Mouse (Mus musculus): ENCODE data around the gene Hip1r. TPM values are rescaled to one million over a fixed set of nuclear protein-coding genes. Genes with fewer than 3 reads are reported as not detected.
A peak's percentile ranks its signal among the peaks of the same experiment; 100 is the strongest.

Gene Hip1r
- total and polyA plus RNA-seq, 3 experiments = 16.6 to 31.6 TPM; not detected in 1

DNA sequence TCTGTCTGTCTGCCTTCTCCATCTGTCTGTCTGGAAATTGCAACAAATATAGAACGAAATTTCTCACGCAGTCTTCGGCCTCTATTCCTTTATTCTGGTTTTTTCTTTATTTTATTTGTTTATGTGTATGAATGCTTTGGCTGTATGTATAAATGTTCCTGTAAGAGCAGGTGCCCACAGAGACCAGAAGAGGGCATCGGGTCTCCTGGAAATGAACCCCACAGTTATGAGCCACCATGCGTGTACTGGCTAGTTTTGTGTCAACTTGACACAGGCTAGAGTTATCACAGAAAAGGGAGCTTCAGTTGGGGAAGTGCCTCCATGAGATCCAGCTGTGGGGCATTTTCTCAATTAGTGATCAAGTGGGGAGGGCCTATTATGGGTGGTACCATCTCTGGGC lies 70.6 kb downstream of the Hip1r start:
- peaks cover 7 to 19% of the 10 kb centered on the region in 2 experiments; a peak in 3 of 4 replicates for H3K4me1 ChIP-seq (ENCODE audit: control insufficient read depth in 1 of 2, insufficient read depth in 2 of 2, low read length in 2 of 2)
- no peak overlapping the region for H3K9ac ChIP-seq (ENCODE audit: control insufficient read depth, low read depth, low read length, poor library complexity, severe bottlenecking)
- H3K9me3 ChIP-seq (replicated peaks; ENCODE audit: insufficient read depth, low read length) = no peaks in the 10 kb centered on the region
- no peak overlapping the region for H3K4me3 ChIP-seq (ENCODE audit: control insufficient read depth in 1 of 2, insufficient read depth in 1 of 2, low read depth in 2 of 2, low read length in 2 of 2)
- no peak for TF ChIP-seq TBP (IDR thresholded peaks at IDR 0.05; ENCODE audit: low read depth, low read length)
- TF ChIP-seq KAT2A (conservative IDR thresholded peaks at IDR 0.05; ENCODE audit: low read depth, low read length) = no peak
- TF ChIP-seq SIN3A (IDR thresholded peaks at IDR 0.05; ENCODE audit: low read length) = no peak
- no peak for TF ChIP-seq HCFC1 (IDR thresholded peaks at IDR 0.05; ENCODE audit: low read depth, low read length)
- TF ChIP-seq CTCF (IDR thresholded peaks at IDR 0.05 in 2 of 3, conservative IDR thresholded peaks at IDR 0.05 in 1 of 3; ENCODE audit: control insufficient read depth in 1 of 3, insufficient read depth in 1 of 3, low read depth in 2 of 3, low read length in 3 of 3, poor library complexity in 1 of 3, severe bottlenecking in 1 of 3) = peak in 2 of 3 experiments; percentile 34 to 35; a peak in 4 of 6 replicates
- no peak for TF ChIP-seq CHD2 (IDR thresholded peaks at IDR 0.05; ENCODE audit: low read length)
- TF ChIP-seq SMC3 (IDR thresholded peaks at IDR 0.05; ENCODE audit: low read depth, low read length) = peak; percentile 38
- TF ChIP-seq USF1 (IDR thresholded peaks at IDR 0.05; ENCODE audit: low read depth, low read length) = no peak
- no peak for TF ChIP-seq MYC (IDR thresholded peaks at IDR 0.05; ENCODE audit: low read depth, low read length)
- TF ChIP-seq MXI1 (IDR thresholded peaks at IDR 0.05; ENCODE audit: low read depth, low read length) = no peak
- TF ChIP-seq TCF12 (IDR thresholded peaks at IDR 0.05; ENCODE audit: low read depth, low read length) = no peak
- no peak for TF ChIP-seq ELF1 (IDR thresholded peaks at IDR 0.05; ENCODE audit: low read depth, low read length)
- TF ChIP-seq JUND (IDR thresholded peaks at IDR 0.05; ENCODE audit: low read depth, low read length) = no peak
- no peak for TF ChIP-seq UBTF (IDR thresholded peaks at IDR 0.05; ENCODE audit: borderline replicate concordance, insufficient read depth, low read depth, low read length)
- no peak for TF ChIP-seq ZC3H11A (IDR thresholded peaks at IDR 0.05; ENCODE audit: low read depth, low read length)
- TF ChIP-seq EP300 (IDR thresholded peaks at IDR 0.05; ENCODE audit: low read depth in 1 of 2, low read length in 2 of 2) = no peak
- no peak for TF ChIP-seq POLR2AphosphoS2 (IDR thresholded peaks at IDR 0.05; ENCODE audit: low read length)
- no peak for TF ChIP-seq MAX (IDR thresholded peaks at IDR 0.05; ENCODE audit: low read length)
- TF ChIP-seq RAD21 (IDR thresholded peaks at IDR 0.05; ENCODE audit: low read depth, low read length) = peak; percentile 7
- TF ChIP-seq NELFE (IDR thresholded peaks at IDR 0.05; ENCODE audit: low read depth, low read length) = no peak
- TF ChIP-seq MEF2A (IDR thresholded peaks at IDR 0.05; ENCODE audit: extremely low read depth, insufficient replicate concordance, low read depth, low read length, poor library complexity, severe bottlenecking) = no peak
- TF ChIP-seq CHD1 (IDR thresholded peaks at IDR 0.05; ENCODE audit: low read depth, low read length) = no peak
- no peak for TF ChIP-seq ZKSCAN1 (IDR thresholded peaks at IDR 0.05; ENCODE audit: low read depth, low read length)
- TF ChIP-seq TAL1 (IDR thresholded peaks at IDR 0.05; ENCODE audit: low read length) = no peak
- TF ChIP-seq GABPA (IDR thresholded peaks at IDR 0.05; ENCODE audit: low read depth, low read length) = no peak
- DNase-seq (ENCODE audit: low read depth, low spot score) = no peak
- no peaks in the 10 kb centered on the region for H3K27me3 ChIP-seq (ENCODE audit: control insufficient read depth in 1 of 2, insufficient read depth in 2 of 2, low read length in 2 of 2)
- H3K27ac ChIP-seq (ENCODE audit: control insufficient read depth, low read depth, low read length) = no peak overlapping the region
- no peaks in the 10 kb centered on the region; the same call in 1 of the 2 replicates for H3K79me2 ChIP-seq (ENCODE audit: control insufficient read depth, insufficient read depth, low read length, poor library complexity)
- peaks cover 0 to 9% of the 10 kb centered on the region in 2 experiments; a peak in 2 of 4 replicates for H3K36me3 ChIP-seq (ENCODE audit: control insufficient read depth in 1 of 2, insufficient read depth in 2 of 2, low read length in 2 of 2)

Data from MEL (cell line).